Mouse (Mus musculus) splenic B cell, adult 2 months (primary cell): ENCODE measurements around the gene Tmem151b.

Experiments
- DNase-seq: peaks from one replicate; pipeline ENCODE4 v3.0.0-alpha.2; 2011; ENCODE audit warnings: low read depth, low spot score
- H3K27me3 ChIP-seq: 2 replicates; pipeline ENCODE4 v1.6.1; 2012; ENCODE audit warnings: mild to moderate bottlenecking, low read length, moderate library complexity, mixed read lengths; ENCODE audit not compliant: control insufficient read depth, poor library complexity, insufficient read depth, severe bottlenecking
- H3K36me3 ChIP-seq: 2 replicates; pipeline ENCODE4 v1.6.1; 2012; ENCODE audit warnings: mild to moderate bottlenecking, low read length, moderate library complexity, mixed read lengths; ENCODE audit not compliant: control insufficient read depth, poor library complexity, insufficient read depth, severe bottlenecking

Tmem151b gene

DNA sequence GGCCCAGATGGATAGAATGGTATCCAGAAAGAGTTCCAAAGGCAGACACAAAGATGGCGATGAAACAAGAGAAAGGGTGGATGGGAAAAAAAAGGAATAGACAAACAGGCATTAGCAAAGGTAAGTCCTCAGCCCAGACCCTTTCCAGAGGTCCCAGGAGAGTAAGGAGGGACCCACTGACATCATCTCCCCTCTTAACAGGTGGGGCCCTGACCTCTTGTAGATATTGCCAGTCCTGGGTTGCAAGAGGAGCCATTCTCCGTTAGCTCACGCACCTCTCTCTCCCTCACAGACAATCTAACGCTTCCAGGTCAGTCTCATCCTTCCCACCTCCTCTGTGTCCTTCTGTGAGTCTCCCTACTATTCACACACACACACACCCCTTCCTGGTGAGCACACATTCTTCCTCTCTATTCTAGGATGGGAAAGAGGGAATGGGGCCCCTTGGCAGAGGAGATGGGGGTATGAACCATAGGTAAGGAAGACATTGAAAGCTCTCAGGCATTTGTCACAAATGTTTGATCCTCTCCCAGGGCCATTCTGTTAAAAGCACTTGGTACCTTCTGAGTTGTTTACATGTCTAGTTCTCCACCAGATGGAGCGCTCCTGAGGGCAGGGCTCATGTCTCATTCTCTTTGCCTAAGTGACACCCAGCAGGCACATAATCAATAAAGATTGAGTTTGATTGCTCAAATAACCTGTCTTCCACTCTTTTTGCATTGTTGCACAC lies 1.9 kb downstream of the Tmem151b start:
- DNase-seq: peak; percentile 15
- no peaks in the 10 kb centered on the region for H3K36me3 ChIP-seq

DNA sequence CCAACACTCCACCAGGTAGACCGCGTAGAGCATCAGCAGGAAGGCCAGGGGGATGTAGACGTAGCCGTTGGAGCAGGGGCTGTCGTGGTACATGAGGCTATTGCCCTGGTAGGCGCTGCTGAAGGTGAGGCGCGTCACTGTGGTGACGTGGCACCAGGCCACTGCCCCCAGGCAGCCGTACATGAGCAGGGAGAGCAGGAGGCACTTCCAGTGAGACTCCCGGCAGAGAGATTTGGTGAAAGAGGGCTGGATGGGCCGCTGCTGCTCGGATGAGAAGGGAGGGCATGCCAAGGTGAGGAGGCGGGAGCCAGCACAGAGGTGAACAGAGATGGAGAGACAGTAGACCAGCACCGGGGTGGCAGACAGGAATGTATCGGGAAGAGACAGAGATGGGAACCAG lies 2.5 kb downstream of the Tmem151b start:
- Histone ChIP-seq H3K36me3 (no peaks in the 10 kb centered on the region), H3K27me3 (peaks cover 3% of the 10 kb centered on the region)
- DNase-seq: no peak

More for the DNA sequence above, 1.9 kb downstream of the Tmem151b start:
- H3K27me3 ChIP-seq: peaks cover 3% of the 10 kb centered on the region

DNA sequence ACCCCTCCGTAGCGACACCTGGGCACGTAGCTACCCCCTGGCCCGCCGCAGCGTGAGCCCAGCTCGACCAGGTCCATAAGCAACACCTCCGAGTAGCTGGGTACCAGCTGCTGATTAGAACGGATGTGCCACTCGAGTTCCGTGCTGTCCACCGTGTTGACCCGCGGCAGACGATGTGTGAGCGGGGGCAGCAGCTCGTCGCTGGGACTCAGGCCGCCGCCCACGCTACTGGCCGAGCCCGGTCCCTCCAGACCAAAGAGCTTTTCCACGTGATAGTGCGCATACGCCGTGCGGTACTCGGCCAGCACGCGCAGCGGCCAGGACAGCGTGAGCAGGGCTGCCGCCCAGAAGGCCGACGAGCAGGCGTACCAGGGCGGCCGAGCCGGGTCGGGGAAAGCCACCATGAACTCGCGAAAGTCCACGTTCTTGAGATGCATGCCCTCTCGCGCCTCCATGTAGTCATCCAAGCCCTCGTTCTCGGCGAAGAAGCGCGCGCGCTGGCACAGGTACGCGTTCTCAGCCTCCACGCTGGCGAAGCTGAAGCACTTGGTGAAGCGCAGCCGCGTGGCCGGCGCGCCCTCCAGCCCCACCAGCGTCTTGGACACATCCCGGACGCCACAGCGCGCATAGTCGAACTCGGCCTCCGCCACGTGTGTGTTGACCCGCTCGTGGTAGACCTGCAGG lies 4.1 kb downstream of the Tmem151b start:
- DNase-seq: peak; percentile 9
- Histone ChIP-seq H3K36me3 (no peaks in the 10 kb centered on the region), H3K27me3 (peaks cover 3% of the 10 kb centered on the region)

DNA sequence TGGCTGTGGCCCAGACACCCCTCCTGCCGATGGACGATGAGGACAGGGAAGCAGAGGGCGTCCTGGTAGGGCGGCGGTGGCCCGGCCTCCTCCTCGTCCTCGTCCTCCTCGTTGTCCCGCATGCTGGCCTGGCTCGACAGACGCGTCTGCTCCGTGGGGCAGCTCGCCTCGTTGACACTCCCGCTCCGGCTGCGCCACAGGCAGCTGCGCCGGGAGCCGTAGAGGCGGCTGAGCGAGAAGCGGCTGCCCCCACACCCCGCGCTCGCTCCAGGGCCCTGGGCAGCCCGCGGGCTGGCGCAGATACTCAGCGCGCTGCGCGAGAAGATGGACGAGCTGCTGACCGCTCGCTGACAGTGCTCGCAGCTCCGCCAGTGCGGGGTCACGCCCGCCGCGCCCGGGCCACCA lies 4.6 kb downstream of the Tmem151b start:
- peaks cover 3% of the 10 kb centered on the region for H3K27me3 ChIP-seq

DNA sequence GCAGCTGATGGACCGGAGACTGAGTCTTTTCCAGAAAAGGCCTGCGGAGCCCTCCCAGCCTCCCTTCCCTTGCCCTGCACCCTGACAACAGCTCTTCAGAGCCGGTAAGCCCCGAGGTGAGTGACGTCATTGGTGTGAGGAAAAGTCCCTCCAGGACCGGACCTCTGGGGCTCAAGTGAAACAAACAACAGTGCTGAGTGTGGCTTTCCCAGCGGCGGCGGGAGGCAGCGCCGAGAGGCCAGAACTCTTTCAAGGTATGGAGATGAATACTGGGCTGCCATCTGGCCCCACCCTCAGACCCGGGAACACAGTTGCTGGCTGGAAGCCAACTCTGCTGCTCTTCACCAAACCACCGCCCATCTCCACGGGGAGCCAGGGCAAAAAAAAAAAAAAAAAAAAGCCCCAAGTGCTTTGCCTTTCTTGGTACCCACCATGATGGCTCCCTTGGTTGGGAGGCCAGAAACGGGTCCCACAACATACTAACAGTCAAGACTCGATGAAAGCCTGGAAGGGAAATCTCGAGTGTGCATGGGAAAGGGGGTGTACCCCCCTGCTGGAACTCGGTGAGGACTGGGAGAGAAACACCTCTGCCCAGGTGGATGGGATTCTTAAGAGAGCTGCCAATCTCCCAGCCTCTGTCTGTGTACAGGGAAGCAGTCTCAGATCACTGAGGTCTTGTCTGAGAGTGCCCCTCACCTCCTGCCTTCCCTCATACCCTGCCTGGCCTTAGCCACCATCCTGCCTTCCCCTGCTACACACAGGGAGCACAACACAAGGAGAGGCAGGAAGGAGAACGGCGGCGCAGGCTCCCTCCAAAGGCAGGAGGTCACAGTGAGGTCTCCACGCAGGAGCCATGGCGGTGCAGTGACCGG lies 5.2 kb downstream of the Tmem151b start:
- peak; percentile 45 for DNase-seq
- Histone ChIP-seq H3K27me3 (peaks cover 3% of the 10 kb centered on the region), H3K36me3 (no peaks in the 10 kb centered on the region)

More for the DNA sequence above, 4.6 kb downstream of the Tmem151b start:
- no peaks in the 10 kb centered on the region for H3K36me3 ChIP-seq
- no peak for DNase-seq

DNA sequence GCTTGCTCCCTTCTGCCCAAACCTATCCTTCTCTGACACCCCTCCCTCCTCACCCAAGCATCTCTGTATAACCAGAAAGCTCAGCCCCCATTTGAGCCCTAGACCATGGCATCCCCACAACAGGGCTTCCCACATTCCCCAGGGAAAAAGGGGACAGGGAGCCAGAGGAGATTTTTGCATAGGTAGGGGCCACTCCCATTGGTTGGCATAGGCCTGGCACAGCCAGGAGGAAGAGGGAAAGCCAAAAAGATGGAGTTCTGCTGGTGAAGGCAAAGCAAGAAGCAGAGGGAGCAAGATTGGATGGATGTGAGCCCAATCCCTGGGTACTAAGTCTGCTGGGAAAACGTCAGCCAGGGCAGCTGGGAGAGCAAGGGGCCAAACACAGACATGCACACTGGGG lies 6.4 kb downstream of the Tmem151b start:
- DNase-seq: no peak
- H3K27me3 ChIP-seq: peaks cover 2% of the 10 kb centered on the region
- H3K36me3 ChIP-seq: no peaks in the 10 kb centered on the region

DNA sequence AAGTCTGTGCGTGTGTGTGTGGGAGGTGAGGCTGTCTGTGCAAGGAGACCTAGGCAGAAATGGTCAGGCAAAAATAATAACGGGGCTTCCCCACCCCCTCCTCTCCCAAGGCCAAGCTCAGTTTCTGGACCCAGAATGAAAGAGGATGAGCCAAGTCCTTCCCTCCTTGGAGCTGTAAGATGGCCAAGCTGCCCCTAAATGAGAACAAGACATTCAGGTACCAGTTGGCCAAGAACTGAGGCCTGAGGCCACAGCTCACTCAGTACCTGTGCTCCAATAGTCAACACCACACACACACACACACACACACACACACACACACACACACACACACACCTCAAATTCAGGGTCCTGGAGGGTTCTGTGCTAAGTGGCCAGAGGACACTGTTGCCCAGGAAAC lies 6.8 kb downstream of the Tmem151b start:
- Histone ChIP-seq H3K36me3 (no peaks in the 10 kb centered on the region), H3K27me3 (peaks cover 2% of the 10 kb centered on the region; the same call in 1 of the 2 replicates)
- DNase-seq: no peak

DNA sequence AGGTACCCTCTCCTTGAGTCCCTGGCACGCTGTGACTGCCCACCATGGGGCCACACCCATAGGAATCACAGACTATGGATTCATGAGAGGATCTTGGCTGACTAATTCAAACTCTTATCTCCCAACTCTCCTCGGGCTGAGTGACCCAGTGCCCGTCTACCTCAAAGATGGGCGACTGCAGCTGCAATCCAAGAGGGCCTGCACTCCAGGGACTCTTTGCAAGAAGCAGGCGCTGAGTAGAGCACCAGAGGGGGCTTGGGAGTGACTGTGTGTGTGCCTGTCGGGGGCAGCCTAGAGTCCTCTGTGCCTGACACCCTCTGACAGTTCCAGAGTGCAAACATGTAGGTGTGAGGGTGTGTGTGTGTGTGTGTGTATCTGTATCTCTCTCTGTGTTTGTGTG lies 7.3 kb downstream of the Tmem151b start:
- no peak for DNase-seq
- Histone ChIP-seq H3K36me3 (no peaks in the 10 kb centered on the region), H3K27me3 (peaks cover under 1% of the 10 kb centered on the region; the same call in 1 of the 2 replicates)

DNA sequence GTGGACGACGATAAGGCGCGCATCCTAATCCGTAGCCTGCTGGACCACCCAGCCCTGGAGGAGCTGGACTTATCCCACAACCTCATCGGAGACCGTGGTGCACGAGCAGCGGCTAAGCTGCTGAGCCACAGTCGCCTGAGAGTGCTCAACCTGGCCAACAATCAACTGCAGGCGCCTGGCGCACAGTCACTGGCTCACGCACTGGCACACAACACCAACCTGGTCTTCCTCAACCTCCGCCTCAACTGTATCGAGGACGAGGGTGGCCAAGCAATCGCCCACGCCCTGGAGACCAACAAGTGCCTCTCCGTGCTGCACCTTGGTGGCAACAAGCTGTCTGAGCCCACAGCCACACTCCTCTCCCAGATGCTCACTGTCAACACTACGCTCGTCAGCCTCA lies 9.8 kb downstream of the Tmem151b start:
- Histone ChIP-seq H3K36me3 (no peaks in the 10 kb centered on the region), H3K27me3 (no peaks in the 10 kb centered on the region)
- no peak for DNase-seq

DNA sequence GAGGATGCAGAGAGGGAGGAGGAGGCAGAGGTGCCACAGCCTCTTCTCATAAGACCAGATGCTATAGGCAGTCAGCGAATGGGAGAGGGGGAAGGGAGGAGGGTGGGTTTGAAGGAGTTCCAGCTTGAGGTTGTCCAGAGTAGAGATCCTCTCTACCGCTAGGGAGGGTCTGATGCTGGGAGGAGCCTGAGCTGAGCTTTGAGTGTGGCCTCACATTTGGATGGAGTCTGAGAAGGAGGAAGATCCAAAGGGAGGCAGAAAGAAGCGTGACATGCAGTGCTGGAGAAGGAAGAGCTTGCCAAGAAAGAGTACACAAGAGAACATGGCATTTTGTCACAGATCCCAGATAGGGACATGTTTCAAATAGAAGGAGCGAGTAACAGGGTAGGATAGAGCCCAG lies 11.1 kb downstream of the Tmem151b start:
- Histone ChIP-seq H3K36me3 (no peaks in the 10 kb centered on the region), H3K27me3 (no peaks in the 10 kb centered on the region)
- no peak for DNase-seq

DNA sequence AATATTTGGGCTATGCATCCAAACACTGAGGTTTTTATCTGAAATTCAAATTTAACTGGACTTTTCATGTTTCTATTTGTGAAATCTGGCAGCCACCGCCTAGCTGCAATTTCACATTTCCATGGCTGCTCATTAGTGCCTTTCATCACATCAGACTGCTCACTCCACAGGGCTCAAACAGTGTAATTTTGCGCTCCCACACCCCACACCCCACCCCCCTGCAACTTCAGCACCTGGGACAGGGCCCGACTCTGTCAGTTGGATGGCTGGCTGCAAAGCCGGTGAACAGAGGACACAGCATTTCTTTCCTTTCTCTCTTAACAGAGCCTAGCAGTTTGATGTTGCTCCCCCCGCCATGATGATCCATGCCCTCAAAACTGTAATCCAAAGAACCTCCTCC lies 13.2 kb downstream of the Tmem151b start:
- Histone ChIP-seq H3K36me3 (no peaks in the 10 kb centered on the region), H3K27me3 (no peaks in the 10 kb centered on the region)
- peak; percentile 13 for DNase-seq

DNA sequence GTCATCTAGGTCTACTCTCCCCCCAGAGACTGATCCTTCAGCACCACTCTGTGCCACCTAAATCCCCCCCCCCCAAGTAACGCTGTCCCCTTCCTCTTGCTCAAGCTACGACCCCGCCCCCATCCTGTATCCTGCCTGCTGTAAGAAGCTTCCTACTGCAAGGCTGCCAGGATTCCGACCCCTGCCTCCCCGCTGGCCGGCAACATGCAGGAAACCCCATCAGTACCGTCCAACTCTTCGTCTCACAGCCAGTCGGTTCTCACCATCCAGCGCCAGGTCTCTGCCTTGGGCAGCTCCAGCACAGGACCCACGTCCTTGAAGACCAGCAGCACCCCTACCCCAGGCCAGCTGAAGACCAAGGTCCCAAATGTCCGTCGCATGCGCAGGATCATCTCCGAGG lies 16.6 kb downstream of the Tmem151b start:
- no peaks in the 10 kb centered on the region for H3K27me3 ChIP-seq
- H3K36me3 ChIP-seq: no peaks in the 10 kb centered on the region
- DNase-seq: no peak

DNA sequence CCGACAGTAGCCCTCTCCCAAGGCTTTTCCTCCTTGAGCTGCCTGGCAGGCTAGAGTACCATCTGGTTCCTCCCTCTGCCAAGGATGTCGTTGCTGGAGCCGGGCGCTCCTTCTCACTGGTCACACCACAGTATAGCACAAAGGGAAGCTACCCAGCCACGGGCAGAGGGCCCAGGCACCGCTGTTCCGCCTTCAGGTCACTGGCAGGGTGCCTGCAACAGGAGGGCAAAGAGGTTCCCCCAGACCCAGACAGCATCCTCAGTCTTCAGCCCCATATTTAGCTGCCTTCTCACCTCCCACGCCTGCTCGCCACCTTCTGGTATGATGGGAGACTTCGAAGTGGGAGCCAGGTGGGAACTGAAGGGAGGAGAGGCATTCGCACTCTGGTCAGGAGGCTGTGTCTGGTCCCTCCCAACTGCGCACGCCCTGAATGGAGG lies 19.1 kb downstream of the Tmem151b start:
- no peak for DNase-seq
- H3K36me3 ChIP-seq: no peaks in the 10 kb centered on the region
- no peaks in the 10 kb centered on the region for H3K27me3 ChIP-seq

DNA sequence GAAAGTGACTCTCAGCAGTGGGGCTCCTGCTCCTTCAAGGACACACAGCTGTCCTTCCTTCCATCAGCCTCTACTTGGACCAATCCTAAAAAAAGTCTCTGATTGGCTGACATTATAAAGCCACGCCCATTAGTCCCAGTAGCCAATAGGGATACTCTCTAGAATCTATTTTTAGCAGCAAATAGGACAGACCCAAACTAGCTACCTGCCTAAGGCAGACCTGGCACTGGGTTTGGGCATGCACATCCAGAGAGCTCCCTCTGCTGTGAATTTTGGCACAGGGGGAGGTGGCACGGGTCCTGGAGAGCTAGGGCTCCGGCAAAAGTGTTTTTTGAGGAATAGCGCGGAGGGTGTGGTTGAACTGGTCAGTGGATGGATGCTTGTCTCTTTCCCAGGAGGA lies 22.9 kb downstream of the Tmem151b start:
- Histone ChIP-seq H3K27me3 (no peaks in the 10 kb centered on the region), H3K36me3 (no peaks in the 10 kb centered on the region)
- no peak for DNase-seq

DNA sequence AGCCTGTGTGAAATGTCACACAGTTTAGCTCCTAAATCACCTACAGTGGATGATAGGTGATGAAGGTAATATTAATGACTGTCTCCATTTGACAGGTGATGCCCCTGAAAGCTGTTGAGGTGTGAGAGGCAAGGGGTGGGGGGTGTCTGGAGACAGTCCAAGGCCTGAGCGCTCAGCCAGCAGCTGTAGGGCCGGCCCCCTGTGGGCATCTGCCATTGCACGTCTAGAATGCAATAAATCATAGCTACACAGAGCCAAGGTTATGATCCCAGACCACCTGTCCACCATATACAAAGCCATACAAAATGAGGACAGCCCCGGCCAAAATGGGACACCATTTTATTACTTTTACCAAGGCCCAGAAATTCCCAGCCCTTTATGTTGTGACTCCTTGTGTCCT lies 24.5 kb downstream of the Tmem151b start:
- no peak for DNase-seq
- no peaks in the 10 kb centered on the region for H3K27me3 ChIP-seq
- H3K36me3 ChIP-seq: no peaks in the 10 kb centered on the region
